Mouse (Mus musculus) heart, embryonic 13.5 days (tissue): Measurements from ENCODE around the gene Neurog1. TPM values are rescaled to one million over a fixed set of nuclear protein-coding genes. Genes with fewer than 3 reads are reported as not detected.

ENCODE experiments used
- ATAC-seq: fragments of 200-750 bp; cut with Nextera tagmentation; 2 replicates; pipeline ENCODE4 v1.8.0; 2017; ENCODE audit warnings: moderate TSS enrichment; ENCODE audit not compliant: insufficient number of reproducible peaks, low FRiP score, low TSS enrichment; ENCODE audit errors: extremely low read depth
- H3K27ac ChIP-seq: fragments of 300-500 bp; sonication (generic); replicated peaks from 2 replicates; pipeline ENCODE4 v1.5.1; 2015; ENCODE audit warnings: moderate library complexity, mild to moderate bottlenecking, inconsistent platforms
- H3K27me3 ChIP-seq: fragments of 300-500 bp; sonication (generic); replicated peaks from 2 replicates; pipeline ENCODE4 v1.6.1; 2015; ENCODE audit warnings: mild to moderate bottlenecking, inconsistent platforms
- H3K36me3 ChIP-seq: fragments of 300-500 bp; sonication (generic); 2 replicates; pipeline ENCODE4 v1.6.1; 2015; ENCODE audit warnings: mild to moderate bottlenecking, inconsistent platforms
- H3K4me1 ChIP-seq: fragments of 300-500 bp; sonication (generic); 2 replicates; pipeline ENCODE4 v1.6.1; 2015; ENCODE audit warnings: inconsistent platforms
- H3K4me2 ChIP-seq: fragments of 300-500 bp; sonication (generic); 2 replicates; pipeline ENCODE4 v1.6.1; 2015; ENCODE audit warnings: inconsistent platforms, mild to moderate bottlenecking, moderate library complexity
- H3K4me3 ChIP-seq: fragments of 300-500 bp; sonication (generic); 2 replicates; pipeline ENCODE4 v1.5.1; 2015; ENCODE audit warnings: moderate library complexity, mild to moderate bottlenecking, inconsistent platforms
- H3K9ac ChIP-seq: fragments of 300-500 bp; sonication (generic); 2 replicates; pipeline ENCODE4 v1.6.1; 2015; ENCODE audit warnings: inconsistent platforms, mild to moderate bottlenecking, moderate library complexity
- H3K9me3 ChIP-seq: fragments of 300-500 bp; sonication (generic); 2 replicates; pipeline ENCODE4 v1.6.1; 2016; ENCODE audit warnings: inconsistent platforms
- WGBS: fragments of 180-500 bp; shearing (Covaris S2); methylation state at CpG from one replicate; pipeline ENCODE4 v1.1.7; 2015; ENCODE audit warnings: mixed read lengths; 5-methylcytosine and 5-hydroxymethylcytosine counted together
- polyA plus RNA-seq: library from polyadenylated mRNA; unstranded; fragments of >200 nt; fragmentation: Nextera tagmentation; extraction: Ambion mirVana; gene quantifications from 2 replicates; pipeline ENCODE4 v1.2.1, GENCODE M21; 2015

Gene Neurog1
- polyA plus RNA-seq, 1 experiment from 2014 or later, result not detected

DNA sequence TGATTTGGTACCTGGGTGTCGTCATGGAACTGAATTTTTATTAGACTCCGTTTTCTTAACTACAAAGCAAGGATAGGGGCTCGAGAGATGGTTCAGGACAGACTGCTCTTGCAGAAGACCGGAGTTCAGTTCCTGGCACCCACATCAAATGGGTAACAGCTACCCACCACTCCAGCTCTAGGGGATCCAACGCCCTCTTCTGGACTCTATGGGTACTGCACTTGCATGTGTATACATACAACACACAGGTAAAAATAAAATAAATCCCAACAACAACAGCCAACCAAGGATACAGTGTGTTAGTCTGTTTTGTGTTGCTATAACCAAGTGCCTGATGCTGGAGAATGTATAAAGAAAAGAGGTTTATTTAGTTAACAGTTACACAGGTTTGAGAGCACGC, 28.4 kb upstream of the Neurog1 start:
- H3K9ac ChIP-seq, result no peak overlapping the region
- H3K4me3 ChIP-seq, result no peak overlapping the region
- WGBS, result 76% methylated on average over 6 of the region's 6 CpGs
- H3K27me3 ChIP-seq, result peaks cover 44% of the 10 kb centered on the region
- H3K36me3 ChIP-seq, result no peaks in the 10 kb centered on the region
- no peak overlapping the region for H3K4me2 ChIP-seq
- no peaks in the 10 kb centered on the region for H3K9me3 ChIP-seq
- H3K4me1 ChIP-seq, result no peaks in the 10 kb centered on the region
- no peak overlapping the region for H3K27ac ChIP-seq
- ATAC-seq, result no peak

DNA sequence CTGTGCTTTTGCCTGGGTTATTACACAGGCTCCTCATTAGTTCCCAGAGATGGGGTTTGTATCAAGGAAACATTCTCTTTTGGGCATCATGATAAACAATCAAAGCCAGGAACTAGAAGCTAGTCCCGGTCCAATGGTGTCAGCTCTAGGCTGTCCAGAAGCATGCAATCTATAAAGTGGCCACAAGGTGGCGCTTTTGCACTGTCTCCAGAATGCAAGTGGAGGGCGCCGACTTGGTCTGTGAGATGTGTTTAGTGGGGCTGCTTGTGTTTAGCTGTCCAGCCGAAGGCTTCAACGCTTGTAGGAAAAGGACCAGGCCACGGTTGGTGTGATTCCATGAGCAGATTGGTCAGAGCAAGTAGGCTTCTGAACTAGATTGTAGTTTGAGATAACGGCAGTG, 27.5 kb upstream of the Neurog1 start:
- no peak; the same call in 1 of the 2 replicates for ATAC-seq

DNA sequence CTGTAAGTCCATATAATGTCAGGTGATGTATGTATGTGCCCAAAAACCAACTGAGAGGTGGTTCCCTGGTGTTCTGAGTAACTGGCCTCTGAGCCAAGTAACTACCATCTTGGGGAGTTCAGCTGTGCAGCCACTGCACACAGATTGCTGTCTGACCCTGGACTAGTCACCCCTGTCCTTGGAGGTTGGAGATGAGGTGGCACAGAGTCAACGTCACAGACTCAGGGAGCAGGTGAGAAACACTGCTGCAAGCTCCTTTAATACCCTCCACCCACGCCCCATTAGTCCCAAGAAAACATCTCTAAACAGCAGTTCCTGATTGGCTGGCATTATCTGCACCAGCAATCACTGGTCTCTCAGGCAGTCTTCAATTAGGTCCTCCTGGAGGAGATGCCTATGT, 23.2 kb upstream of the Neurog1 start:
- Histone ChIP-seq H3K9ac (no peak overlapping the region), H3K27ac (no peak overlapping the region), H3K9me3 (peaks cover 15% of the 10 kb centered on the region), H3K4me2 (no peak overlapping the region), H3K36me3 (no peaks in the 10 kb centered on the region), H3K4me1 (no peaks in the 10 kb centered on the region), H3K4me3 (no peak overlapping the region), H3K27me3 (peaks cover 44% of the 10 kb centered on the region)
- WGBS, result 52% methylated on average over 2 of the region's 2 CpGs
- ATAC-seq, result no peak

More for the DNA sequence above, 27.5 kb upstream of the Neurog1 start:
- no peaks in the 10 kb centered on the region for H3K9me3 ChIP-seq
- no peaks in the 10 kb centered on the region for H3K36me3 ChIP-seq
- H3K27me3 ChIP-seq, result peaks cover 53% of the 10 kb centered on the region
- no peak overlapping the region for H3K4me3 ChIP-seq
- H3K4me1 ChIP-seq, result no peaks in the 10 kb centered on the region
- no peak overlapping the region for H3K9ac ChIP-seq
- WGBS, result 22% methylated on average over 8 of the region's 8 CpGs
- H3K4me2 ChIP-seq, result no peak overlapping the region
- no peak overlapping the region for H3K27ac ChIP-seq

GRCm38 (mm10) chr13:56270124-56270523, 18.2 kb upstream of the Neurog1 start:
- H3K36me3 ChIP-seq, result no peaks in the 10 kb centered on the region
- 61% methylated on average over 13 of the region's 13 CpGs for WGBS
- ATAC-seq, result no peak

DNA sequence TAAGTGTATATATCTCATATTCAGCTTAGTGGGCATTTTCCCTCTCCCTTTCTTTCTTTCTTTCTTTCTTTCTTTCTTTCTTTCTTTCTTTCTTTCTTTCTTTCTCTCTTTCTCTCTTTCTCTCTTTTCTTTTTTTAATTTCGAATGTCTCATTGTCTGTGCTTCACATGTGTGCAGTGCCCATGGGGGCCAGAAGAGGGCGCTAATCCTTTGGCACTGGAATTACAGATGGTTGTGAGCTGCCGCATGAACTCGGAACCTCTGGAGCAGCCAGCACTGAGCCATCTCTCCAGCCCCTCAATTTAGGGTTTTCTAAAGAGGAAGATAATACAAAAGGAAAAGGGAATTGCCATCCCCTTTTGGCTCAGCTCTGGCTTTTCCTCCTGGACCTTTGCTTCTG, 15.4 kb upstream of the Neurog1 start:
- Histone ChIP-seq H3K4me2 (no peak overlapping the region), H3K4me1 (no peaks in the 10 kb centered on the region), H3K9me3 (peaks cover 11% of the 10 kb centered on the region), H3K36me3 (no peaks in the 10 kb centered on the region), H3K27me3 (peaks cover 66% of the 10 kb centered on the region), H3K9ac (no peak overlapping the region), H3K27ac (no peak overlapping the region), H3K4me3 (no peak overlapping the region)
- 70% methylated on average over 4 of the region's 4 CpGs for WGBS
- ATAC-seq, result no peak

More at GRCm38 (mm10) chr13:56270124-56270523, 18.2 kb upstream of the Neurog1 start:
- Histone ChIP-seq H3K4me1 (no peaks in the 10 kb centered on the region), H3K4me3 (no peak overlapping the region), H3K4me2 (no peak overlapping the region), H3K9me3 (peaks cover 15% of the 10 kb centered on the region), H3K27me3 (peaks cover 55% of the 10 kb centered on the region), H3K27ac (no peak overlapping the region), H3K9ac (no peak overlapping the region)

DNA sequence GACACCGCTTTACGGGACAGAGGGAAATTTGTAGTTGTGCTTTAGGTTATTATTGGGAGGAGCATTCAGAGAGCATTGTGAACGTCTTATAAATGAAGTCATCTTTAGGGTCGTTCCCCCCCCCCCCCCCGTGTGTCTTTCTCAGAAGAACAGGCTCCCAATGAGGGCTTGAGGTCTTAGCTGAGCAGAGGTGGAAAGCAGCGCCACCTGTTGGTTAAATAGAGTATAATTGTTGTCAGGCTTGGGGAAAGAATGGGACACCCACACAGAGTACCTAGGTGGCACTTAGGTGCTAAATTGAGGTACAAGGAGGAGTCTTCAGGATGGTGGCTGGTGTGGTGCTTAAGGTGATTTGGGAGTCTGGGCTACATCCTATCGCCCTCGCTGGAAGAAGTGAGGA, 14.5 kb upstream of the Neurog1 start:
- H3K4me3 ChIP-seq, result no peak overlapping the region
- no peak overlapping the region for H3K27ac ChIP-seq
- no peak for ATAC-seq
- H3K9me3 ChIP-seq, result peaks cover 6% of the 10 kb centered on the region
- WGBS, result 40% methylated on average over 8 of the region's 8 CpGs
- H3K27me3 ChIP-seq, result peaks cover 76% of the 10 kb centered on the region
- H3K4me2 ChIP-seq, result no peak overlapping the region
- no peaks in the 10 kb centered on the region for H3K4me1 ChIP-seq
- H3K9ac ChIP-seq, result no peak overlapping the region
- no peaks in the 10 kb centered on the region for H3K36me3 ChIP-seq

DNA sequence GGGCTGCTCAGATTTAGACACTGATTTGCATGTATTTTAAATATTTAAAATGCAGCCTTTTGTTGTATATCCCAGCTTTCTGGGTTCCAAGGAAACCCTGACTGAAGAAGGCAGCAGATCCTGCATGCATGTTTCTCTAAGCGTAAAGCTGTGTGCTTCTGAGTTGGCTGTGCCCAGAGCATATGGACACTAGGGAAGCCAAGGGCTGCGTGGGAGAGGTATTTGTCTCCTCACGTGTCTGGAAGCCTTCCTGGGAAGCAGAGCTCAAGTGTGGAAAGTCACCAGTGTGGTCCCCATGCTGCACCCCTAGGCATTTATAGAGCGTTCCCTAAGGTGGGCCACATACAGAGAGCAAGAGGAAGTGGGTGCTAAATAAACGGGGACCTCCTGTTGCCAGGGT, 13.7 kb upstream of the Neurog1 start:
- ATAC-seq, result no peak
- Histone ChIP-seq H3K27me3 (peaks cover 84% of the 10 kb centered on the region), H3K27ac (no peak overlapping the region), H3K4me1 (no peaks in the 10 kb centered on the region), H3K9ac (no peak overlapping the region), H3K36me3 (no peaks in the 10 kb centered on the region), H3K9me3 (no peaks in the 10 kb centered on the region), H3K4me2 (no peak overlapping the region), H3K4me3 (no peak overlapping the region)
- WGBS, result 53% methylated on average over 5 of the region's 5 CpGs

DNA sequence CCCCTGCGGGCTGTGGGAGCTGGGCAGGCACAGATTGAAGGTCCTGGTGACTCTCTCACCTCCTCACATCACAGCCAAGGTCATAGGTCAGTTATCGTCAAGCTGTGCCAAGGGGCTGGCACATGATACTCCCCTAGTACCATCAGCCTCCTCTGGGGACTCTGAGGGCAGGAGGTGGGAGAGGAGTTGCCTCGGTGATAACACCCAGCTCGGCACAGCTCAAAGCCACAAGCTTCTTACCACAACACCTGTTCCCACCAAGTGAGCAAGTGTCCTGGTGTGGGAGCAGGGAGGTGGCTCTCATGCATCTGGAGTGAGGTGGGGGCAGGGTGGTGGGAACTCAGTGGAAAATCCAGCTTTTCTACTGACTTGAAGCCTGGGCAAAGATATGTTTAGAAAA, 10.3 kb upstream of the Neurog1 start:
- no peak for ATAC-seq
- 38% methylated on average over 4 of the region's 4 CpGs for WGBS
- peaks cover 90% of the 10 kb centered on the region for H3K27me3 ChIP-seq
- H3K9me3 ChIP-seq, result no peaks in the 10 kb centered on the region
- no peak overlapping the region for H3K4me2 ChIP-seq
- no peak overlapping the region for H3K27ac ChIP-seq
- no peaks in the 10 kb centered on the region for H3K36me3 ChIP-seq
- no peak overlapping the region for H3K4me3 ChIP-seq
- no peak overlapping the region for H3K9ac ChIP-seq
- peaks cover 9% of the 10 kb centered on the region for H3K4me1 ChIP-seq

- Histone ChIP-seq H3K9ac (no peak overlapping the region), H3K27me3 (peaks cover 100% of the 10 kb centered on the region), H3K36me3 (no peaks in the 10 kb centered on the region), H3K27ac (no peak overlapping the region), H3K4me2 (no peak overlapping the region), H3K4me1 (peaks cover 9% of the 10 kb centered on the region), H3K4me3 (no peak overlapping the region), H3K9me3 (no peaks in the 10 kb centered on the region)
- WGBS, result 4% methylated on average over 17 of the region's 17 CpGs
- no peak for ATAC-seq
Observed at GRCm38 (mm10) chr13:56260344-56260780, 8.4 kb upstream of the Neurog1 start.

GRCm38 (mm10) chr13:56259926-56260250, 7.9 kb upstream of the Neurog1 start:
- no peak overlapping the region for H3K4me3 ChIP-seq
- peaks cover 9% of the 10 kb centered on the region for H3K4me1 ChIP-seq
- 2% methylated on average over 5 of the region's 5 CpGs for WGBS
- no peaks in the 10 kb centered on the region for H3K36me3 ChIP-seq
- peaks cover 100% of the 10 kb centered on the region for H3K27me3 ChIP-seq
- H3K27ac ChIP-seq, result no peak overlapping the region
- no peak overlapping the region for H3K9ac ChIP-seq
- H3K4me2 ChIP-seq, result no peak overlapping the region
- ATAC-seq, result no peak
- H3K9me3 ChIP-seq, result no peaks in the 10 kb centered on the region

GRCm38 (mm10) chr13:56259021-56259925, 7.3 kb upstream of the Neurog1 start:
- no peak overlapping the region for H3K27ac ChIP-seq
- no peaks in the 10 kb centered on the region for H3K9me3 ChIP-seq
- peaks cover 100% of the 10 kb centered on the region for H3K27me3 ChIP-seq
- WGBS, result under 1% methylated on average over 55 of the region's 55 CpGs
- H3K4me2 ChIP-seq, result peak overlapping the region; percentile 61
- H3K9ac ChIP-seq, result no peak overlapping the region
- H3K36me3 ChIP-seq, result no peaks in the 10 kb centered on the region
- peak overlapping the region; percentile 34 for H3K4me3 ChIP-seq
- H3K4me1 ChIP-seq, result peaks cover 9% of the 10 kb centered on the region
- ATAC-seq, result no peak
